Mouse (Mus musculus) intestine, postnatal 0 days (tissue): ENCODE measurements around the gene Dhrs2. TPM values are rescaled to one million over a fixed set of nuclear protein-coding genes. Genes with fewer than 3 reads are reported as not detected.

Source experiments
- ATAC-seq: fragments of 200-750 bp; cut with Nextera tagmentation; 2 replicates; pipeline ENCODE4 v1.8.0; 2017; ENCODE audit warnings: mild to moderate bottlenecking, moderate TSS enrichment, moderate library complexity
- H3K27ac ChIP-seq: fragments of 300-500 bp; sonication (generic); 2 replicates; pipeline ENCODE4 v1.5.1; 2014; ENCODE audit warnings: mild to moderate bottlenecking, low read depth, low read length, moderate library complexity
- H3K27me3 ChIP-seq: fragments of 300-500 bp; sonication (generic); replicated peaks from 2 replicates; pipeline ENCODE4 v1.6.1; 2014; ENCODE audit warnings: low read length, mixed read lengths; ENCODE audit not compliant: control insufficient read depth, insufficient read depth
- H3K36me3 ChIP-seq: fragments of 300-500 bp; sonication (generic); 2 replicates; pipeline ENCODE4 v1.6.1; 2014; ENCODE audit warnings: mild to moderate bottlenecking, moderate library complexity; ENCODE audit not compliant: control insufficient read depth, insufficient read depth
- H3K4me1 ChIP-seq: fragments of 300-500 bp; sonication (generic); replicated peaks from 2 replicates; pipeline ENCODE4 v1.6.1; 2014; ENCODE audit warnings: antibody characterized with exemption, low read length, mixed read lengths; ENCODE audit not compliant: control insufficient read depth, insufficient read depth
- H3K4me2 ChIP-seq: fragments of 300-500 bp; sonication (generic); replicated peaks from 2 replicates; pipeline ENCODE4 v1.6.1; 2014; ENCODE audit warnings: low read depth, mild to moderate bottlenecking, moderate library complexity
- H3K4me3 ChIP-seq: fragments of 300-500 bp; sonication (generic); 2 replicates; pipeline ENCODE4 v1.5.1; 2014; ENCODE audit warnings: low read depth, low read length
- H3K9ac ChIP-seq: fragments of 300-500 bp; sonication (generic); 2 replicates; pipeline ENCODE4 v1.6.1; 2014; ENCODE audit warnings: mild to moderate bottlenecking, low read depth, low read length
- H3K9me3 ChIP-seq: fragments of 300-500 bp; sonication (generic); 2 replicates; pipeline ENCODE4 v1.6.1; 2016; ENCODE audit warnings: mixed run types; ENCODE audit not compliant: control insufficient read depth
- CTCF ChIP-seq: sonication (generic); IDR thresholded peaks from 2 replicates; pipeline ENCODE4 v1.5.1; 2016; ENCODE audit warnings: low read depth, mild to moderate bottlenecking, control low read depth, antibody characterized with exemption, moderate library complexity
- WGBS: fragments of 180-500 bp; shearing (Covaris S2); extraction: QIAGEN DNeasy Blood & Tissue Kit; methylation state at CpG from one replicate; pipeline ENCODE4 v1.1.7; 2014; 5-methylcytosine and 5-hydroxymethylcytosine counted together
- polyA plus RNA-seq: library from polyadenylated mRNA; unstranded; fragments of >200 nt; fragmentation: Nextera tagmentation; extraction: Ambion mirVana; gene quantifications from 2 replicates; pipeline ENCODE4 v1.2.1, GENCODE M21; 2015

Gene Dhrs2
- polyA plus RNA-seq, 1 experiment from 2014 or later = 0.14 TPM

- no peak for TF ChIP-seq CTCF
- ATAC-seq = no peak
- Histone ChIP-seq H3K4me1 (no peaks in the 10 kb centered on the region), H3K36me3 (no peaks in the 10 kb centered on the region), H3K27me3 (no peaks in the 10 kb centered on the region), H3K4me2 (no peak overlapping the region), H3K9me3 (no peaks in the 10 kb centered on the region), H3K9ac (no peak overlapping the region), H3K4me3 (no peak overlapping the region), H3K27ac (no peak overlapping the region)
- WGBS = 88% methylated on average over 11 of the region's 11 CpGs
Measured at GRCm38 (mm10) chr14:55234639-55235038, 12.8 kb downstream of the Dhrs2 start.

GRCm38 (mm10) chr14:55236685-55237084 is 14.9 kb downstream of the Dhrs2 start:
- ATAC-seq = no peak

GRCm38 (mm10) chr14:55242664-55243063 is 20.9 kb downstream of the Dhrs2 start:
- Histone ChIP-seq H3K27me3 (no peaks in the 10 kb centered on the region), H3K4me1 (no peaks in the 10 kb centered on the region), H3K4me3 (no peak overlapping the region), H3K36me3 (no peaks in the 10 kb centered on the region), H3K9ac (no peak overlapping the region), H3K4me2 (no peak overlapping the region), H3K27ac (no peak overlapping the region), H3K9me3 (no peaks in the 10 kb centered on the region)
- no peak for ATAC-seq
- 94% methylated on average over 1 of the region's 1 CpGs for WGBS
- no peak for TF ChIP-seq CTCF

More at GRCm38 (mm10) chr14:55236685-55237084, 14.9 kb downstream of the Dhrs2 start:
- Histone ChIP-seq H3K4me2 (no peak overlapping the region), H3K9ac (no peak overlapping the region), H3K4me3 (no peak overlapping the region), H3K4me1 (no peaks in the 10 kb centered on the region), H3K9me3 (no peaks in the 10 kb centered on the region), H3K27me3 (no peaks in the 10 kb centered on the region), H3K36me3 (no peaks in the 10 kb centered on the region), H3K27ac (no peak overlapping the region)
- 54% methylated on average over 2 of the region's 2 CpGs for WGBS
- no peak for TF ChIP-seq CTCF

GRCm38 (mm10) chr14:55247181-55247580 is 25.4 kb downstream of the Dhrs2 start:
- Histone ChIP-seq H3K9me3 (no peaks in the 10 kb centered on the region), H3K36me3 (no peaks in the 10 kb centered on the region), H3K4me3 (no peak overlapping the region), H3K27ac (no peak overlapping the region), H3K9ac (no peak overlapping the region), H3K4me2 (no peak overlapping the region), H3K4me1 (no peaks in the 10 kb centered on the region), H3K27me3 (no peaks in the 10 kb centered on the region)
- no peak for ATAC-seq
- TF ChIP-seq CTCF = no peak
- WGBS = 40% methylated on average over 6 of the region's 6 CpGs

GRCm38 (mm10) chr14:55248284-55248683 is 26.5 kb downstream of the Dhrs2 start:
- 81% methylated on average over 6 of the region's 6 CpGs for WGBS
- H3K4me2 ChIP-seq = no peak overlapping the region
- ATAC-seq = no peak

GRCm38 (mm10) chr14:55253580-55253979 is 31.8 kb downstream of the Dhrs2 start:
- no peak for ATAC-seq
- TF ChIP-seq CTCF = no peak
- H3K36me3 ChIP-seq = no peaks in the 10 kb centered on the region

More at GRCm38 (mm10) chr14:55248284-55248683, 26.5 kb downstream of the Dhrs2 start:
- no peak for TF ChIP-seq CTCF
- Histone ChIP-seq H3K27me3 (no peaks in the 10 kb centered on the region), H3K4me1 (no peaks in the 10 kb centered on the region), H3K27ac (no peak overlapping the region), H3K9me3 (no peaks in the 10 kb centered on the region), H3K9ac (no peak overlapping the region), H3K4me3 (no peak overlapping the region), H3K36me3 (no peaks in the 10 kb centered on the region)

GRCm38 (mm10) chr14:55255443-55255842 is 33.6 kb downstream of the Dhrs2 start:
- Histone ChIP-seq H3K4me3 (no peak overlapping the region), H3K9me3 (no peaks in the 10 kb centered on the region), H3K4me2 (no peak overlapping the region), H3K9ac (no peak overlapping the region), H3K27ac (no peak overlapping the region), H3K4me1 (no peaks in the 10 kb centered on the region), H3K27me3 (no peaks in the 10 kb centered on the region), H3K36me3 (no peaks in the 10 kb centered on the region)
- WGBS = 68% methylated on average over 6 of the region's 6 CpGs
- ATAC-seq = no peak
- no peak for TF ChIP-seq CTCF

More at GRCm38 (mm10) chr14:55253580-55253979, 31.8 kb downstream of the Dhrs2 start:
- 75% methylated on average over 4 of the region's 4 CpGs for WGBS
- no peak overlapping the region for H3K27ac ChIP-seq
- H3K4me2 ChIP-seq = no peak overlapping the region
- H3K27me3 ChIP-seq = no peaks in the 10 kb centered on the region
- no peaks in the 10 kb centered on the region for H3K4me1 ChIP-seq
- H3K9ac ChIP-seq = no peak overlapping the region
- no peaks in the 10 kb centered on the region for H3K9me3 ChIP-seq
- H3K4me3 ChIP-seq = no peak overlapping the region
